Mouse (Mus musculus): ENCODE measurements at regions not wholly inside any gene's neighbourhood (a gene's known extent, or its start where the extent isn't known, plus 50 kb on each side); places are given as distances from the start of the nearest gene placed in this dataset.

- no peak for TF ChIP-seq CTCF (IDR thresholded peaks at IDR 0.05 in 2 of 3, conservative IDR thresholded peaks at IDR 0.05 in 1 of 3; ENCODE audit: control insufficient read depth in 1 of 3, insufficient read depth in 1 of 3, low read depth in 2 of 3, low read length in 3 of 3, poor library complexity in 1 of 3, severe bottlenecking in 1 of 3)
- TF ChIP-seq USF2 (IDR thresholded peaks at IDR 0.05; ENCODE audit: borderline replicate concordance in 1 of 2, insufficient read depth in 1 of 2, low read depth in 1 of 2, low read length in 2 of 2), result no peak
Measured at GRCm38 (mm10) chr14:79913315-79913714, 70.6 kb upstream of the Olfm4 start.
